In genomic region chr7:35586055-35586905, GRCm38 (mm10) we compare ENCODE assay signal across 8 mouse cellular contexts. TPM values are rescaled to one million over a fixed set of nuclear protein-coding genes. Genes with fewer than 3 reads are reported as not detected.
DNase-seq lines count a peak whose midpoint lies in the region; ATAC-seq lines count a peak whose summit lies in the region.

Ankrd27 (plus strand) TSS chr7:35586244.

- no peaks in the 10 kb centered on the region for H3K36me3 ChIP-seq in hindbrain, embryonic 15.5 days

- peak within 1 kb of the TSS; percentile 70 for H3K9ac ChIP-seq in hindbrain, embryonic 15.5 days

- H3K9me3 ChIP-seq in hindbrain, embryonic 15.5 days, result no peaks in the 10 kb centered on the region

- H3K4me3 ChIP-seq in hindbrain, embryonic 15.5 days, result peak within 1 kb of the TSS; percentile 78

- peaks cover 36% of the 10 kb centered on the region for H3K27me3 ChIP-seq in hindbrain, embryonic 15.5 days

- DNase-seq in T-cell, adult 2 months (ENCODE audit: low spot score), result peak; percentile 92
- peak; percentile 91 to 96 for DNase-seq in cerebellum, postnatal 36 days
- peak; percentile 93 to 97 for DNase-seq in frontal cortex, postnatal 36 days (ENCODE audit: low spot score in 2 of 2)
- DNase-seq in left cerebral cortex, adult 11 months (ENCODE audit: low spot score), result peak; percentile 95
- DNase-seq in lung, postnatal 4 days, result peak; percentile 95 to 96
- DNase-seq in retina, postnatal 7 days (ENCODE audit: low read depth, low spot score), result peak; percentile 89
- DNase-seq in urinary bladder, adult 2 months (ENCODE audit: low spot score), result peak; percentile 74

- ATAC-seq in hindbrain, embryonic 15.5 days (ENCODE audit: low FRiP score, low read depth), result peak; percentile 99

- H3K27ac ChIP-seq in hindbrain, embryonic 15.5 days (replicated peaks), result peak within 1 kb of the TSS; percentile 70

- peak within 1 kb of the TSS; percentile 98 for H3K4me2 ChIP-seq in hindbrain, embryonic 15.5 days

- peaks cover 20% of the 10 kb centered on the region for H3K4me1 ChIP-seq in hindbrain, embryonic 15.5 days (replicated peaks)

- WGBS in hindbrain, embryonic 15.5 days, result under 1% methylated on average over 49 of the region's 49 CpGs

RNA-seq across cellular contexts. Expression of gene Ankrd27, which starts in this region (rescaled TPM):
- polyA plus RNA-seq in hindbrain, embryonic 15.5 days (2015; fragmentation: Nextera tagmentation; extraction: Ambion mirVana), result 19.0 and 20.2 TPM in 2 replicates
- 27.8 and 31.1 TPM in 2 replicates for polyA plus RNA-seq in urinary bladder, adult 2 months (2012; rRNA removed)

Comparison
In these comparisons a context has a peak if more than half of its experiments do, and no peak if none do; other contexts are left out.
1. Peak in every context shown above with its lines: DNase-seq, ATAC-seq, H3K4me3 ChIP-seq and H3K27ac ChIP-seq.